Mouse (Mus musculus): ENCODE measurements at regions not wholly inside any gene's neighbourhood (a gene's known extent, or its start where the extent isn't known, plus 50 kb on each side); places are given as distances from the start of the nearest gene placed in this dataset.

DNA sequence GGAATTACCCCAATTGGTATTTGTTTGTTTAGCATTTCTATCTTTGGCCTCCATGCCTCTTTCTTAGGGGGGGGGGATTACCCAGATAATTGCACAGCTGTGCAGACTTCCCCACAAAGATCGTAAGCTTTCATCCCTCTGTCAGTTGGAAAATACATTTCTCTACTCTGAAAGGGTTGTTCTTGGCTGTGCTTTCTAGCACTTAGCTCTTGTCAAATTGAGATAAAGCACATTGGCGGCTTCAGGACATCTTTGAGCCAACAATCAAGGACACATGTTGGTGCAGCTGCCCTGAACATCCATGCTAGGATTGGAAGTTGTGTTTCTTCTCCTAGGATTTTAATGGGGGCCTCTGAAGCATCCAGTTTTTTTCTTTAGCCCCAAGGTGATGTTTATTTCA lies 142.1 kb upstream of the Foxa2 start:
- Histone ChIP-seq H3K36me3 (ENCODE audit: control insufficient read depth in 1 of 2, insufficient read depth in 2 of 2, low read length in 2 of 2) (no peaks in the 10 kb centered on the region), H3K4me3 (ENCODE audit: control insufficient read depth in 1 of 2, insufficient read depth in 1 of 2, low read depth in 2 of 2, low read length in 2 of 2) (no peak overlapping the region), H3K27me3 (ENCODE audit: control insufficient read depth in 1 of 2, insufficient read depth in 2 of 2, low read length in 2 of 2) (no peaks in the 10 kb centered on the region), H3K27ac (ENCODE audit: control insufficient read depth, low read depth, low read length) (no peak overlapping the region), H3K9ac (ENCODE audit: control insufficient read depth, low read depth, low read length, poor library complexity, severe bottlenecking) (no peak overlapping the region), H3K4me1 (ENCODE audit: control insufficient read depth in 1 of 2, insufficient read depth in 2 of 2, low read length in 2 of 2) (no peaks in the 10 kb centered on the region), H3K9me3 (replicated peaks; ENCODE audit: insufficient read depth, low read length) (no peaks in the 10 kb centered on the region), H3K79me2 (ENCODE audit: control insufficient read depth, insufficient read depth, low read length, poor library complexity) (no peaks in the 10 kb centered on the region)
- DNase-seq (ENCODE audit: low read depth, low spot score): no peak
- TF ChIP-seq ZKSCAN1 (IDR thresholded peaks at IDR 0.05; ENCODE audit: low read depth, low read length) (no peak), HCFC1 (IDR thresholded peaks at IDR 0.05; ENCODE audit: low read depth, low read length) (no peak), RAD21 (IDR thresholded peaks at IDR 0.05; ENCODE audit: low read depth, low read length) (no peak), UBTF (IDR thresholded peaks at IDR 0.05; ENCODE audit: borderline replicate concordance, insufficient read depth, low read depth, low read length) (no peak), SMC3 (IDR thresholded peaks at IDR 0.05; ENCODE audit: low read depth, low read length) (no peak), POLR2AphosphoS2 (IDR thresholded peaks at IDR 0.05; ENCODE audit: low read length) (no peak), KAT2A (conservative IDR thresholded peaks at IDR 0.05; ENCODE audit: low read depth, low read length) (no peak)

DNA sequence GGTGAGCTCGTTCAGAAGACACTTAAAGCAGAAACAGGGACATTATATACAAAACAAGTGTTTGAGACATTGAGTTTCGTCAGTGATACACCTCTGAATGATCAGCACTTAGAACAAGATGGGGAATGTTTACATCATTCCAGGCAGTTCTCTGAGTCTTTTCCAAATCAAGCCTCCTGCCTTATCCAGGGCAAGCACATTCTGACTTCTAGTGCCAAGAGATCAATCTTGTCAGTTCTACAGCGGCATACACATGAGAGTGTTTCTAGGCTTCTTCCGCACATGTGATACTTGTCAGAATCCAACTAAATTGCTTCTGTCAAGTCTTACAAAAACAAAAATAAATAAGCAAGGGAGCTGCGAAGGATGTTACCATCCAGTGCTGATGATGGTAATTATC lies 142.5 kb upstream of the Foxa2 start:
- Histone ChIP-seq H3K4me3 (ENCODE audit: control insufficient read depth in 1 of 2, insufficient read depth in 1 of 2, low read depth in 2 of 2, low read length in 2 of 2) (no peak overlapping the region), H3K9ac (ENCODE audit: control insufficient read depth, low read depth, low read length, poor library complexity, severe bottlenecking) (no peak overlapping the region), H3K27me3 (ENCODE audit: control insufficient read depth in 1 of 2, insufficient read depth in 2 of 2, low read length in 2 of 2) (no peaks in the 10 kb centered on the region), H3K27ac (ENCODE audit: control insufficient read depth, low read depth, low read length) (no peak overlapping the region), H3K9me3 (replicated peaks; ENCODE audit: insufficient read depth, low read length) (no peaks in the 10 kb centered on the region), H3K79me2 (ENCODE audit: control insufficient read depth, insufficient read depth, low read length, poor library complexity) (no peaks in the 10 kb centered on the region), H3K36me3 (ENCODE audit: control insufficient read depth in 1 of 2, insufficient read depth in 2 of 2, low read length in 2 of 2) (no peaks in the 10 kb centered on the region), H3K4me1 (ENCODE audit: control insufficient read depth in 1 of 2, insufficient read depth in 2 of 2, low read length in 2 of 2) (no peaks in the 10 kb centered on the region)
- DNase-seq (ENCODE audit: low read depth, low spot score): no peak
- TF ChIP-seq ZNF384 (IDR thresholded peaks at IDR 0.05; ENCODE audit: low read depth, low read length) (no peak), USF2 (IDR thresholded peaks at IDR 0.05; ENCODE audit: borderline replicate concordance in 1 of 2, insufficient read depth in 1 of 2, low read depth in 1 of 2, low read length in 2 of 2) (no peak), TBP (IDR thresholded peaks at IDR 0.05; ENCODE audit: low read depth, low read length) (no peak), ELF1 (IDR thresholded peaks at IDR 0.05; ENCODE audit: low read depth, low read length) (no peak), ZKSCAN1 (IDR thresholded peaks at IDR 0.05; ENCODE audit: low read depth, low read length) (no peak), RCOR1 (IDR thresholded peaks at IDR 0.05; ENCODE audit: low read depth, low read length) (no peak), POLR2A (IDR thresholded peaks at IDR 0.05; ENCODE audit: control insufficient read depth in 1 of 2, insufficient read depth in 1 of 2, low read depth in 1 of 2, low read length in 2 of 2, poor library complexity in 1 of 2) (no peak), MAFK (IDR thresholded peaks at IDR 0.05; ENCODE audit: borderline replicate concordance, low read depth, low read length) (no peak), CHD2 (IDR thresholded peaks at IDR 0.05; ENCODE audit: low read length) (no peak), ZMIZ1 (IDR thresholded peaks at IDR 0.05; ENCODE audit: low read depth, low read length) (no peak), NRF1 (IDR thresholded peaks at IDR 0.05; ENCODE audit: insufficient read depth, low read depth, low read length, poor library complexity, severe bottlenecking) (no peak), RAD21 (IDR thresholded peaks at IDR 0.05; ENCODE audit: low read depth, low read length) (no peak), EP300 (IDR thresholded peaks at IDR 0.05; ENCODE audit: low read depth in 1 of 2, low read length in 2 of 2) (no peak), ETS1 (IDR thresholded peaks at IDR 0.05; ENCODE audit: low read depth, low read length) (no peak), BHLHE40 (IDR thresholded peaks at IDR 0.05; ENCODE audit: borderline replicate concordance, low read depth, low read length) (no peak), MXI1 (IDR thresholded peaks at IDR 0.05; ENCODE audit: low read depth, low read length) (no peak), MAZ (IDR thresholded peaks at IDR 0.05; ENCODE audit: low read depth, low read length) (no peak), KAT2A (conservative IDR thresholded peaks at IDR 0.05; ENCODE audit: low read depth, low read length) (no peak), TCF12 (IDR thresholded peaks at IDR 0.05; ENCODE audit: low read depth, low read length) (no peak), TAL1 (IDR thresholded peaks at IDR 0.05; ENCODE audit: low read length) (no peak)
